Mouse (Mus musculus): ENCODE measurements around the gene Imp4. TPM values are rescaled to one million over a fixed set of nuclear protein-coding genes. Genes with fewer than 3 reads are reported as not detected.

Gene Imp4
- polyA plus RNA-seq, 2 experiments, result 44.1 to 79.9 TPM

DNA sequence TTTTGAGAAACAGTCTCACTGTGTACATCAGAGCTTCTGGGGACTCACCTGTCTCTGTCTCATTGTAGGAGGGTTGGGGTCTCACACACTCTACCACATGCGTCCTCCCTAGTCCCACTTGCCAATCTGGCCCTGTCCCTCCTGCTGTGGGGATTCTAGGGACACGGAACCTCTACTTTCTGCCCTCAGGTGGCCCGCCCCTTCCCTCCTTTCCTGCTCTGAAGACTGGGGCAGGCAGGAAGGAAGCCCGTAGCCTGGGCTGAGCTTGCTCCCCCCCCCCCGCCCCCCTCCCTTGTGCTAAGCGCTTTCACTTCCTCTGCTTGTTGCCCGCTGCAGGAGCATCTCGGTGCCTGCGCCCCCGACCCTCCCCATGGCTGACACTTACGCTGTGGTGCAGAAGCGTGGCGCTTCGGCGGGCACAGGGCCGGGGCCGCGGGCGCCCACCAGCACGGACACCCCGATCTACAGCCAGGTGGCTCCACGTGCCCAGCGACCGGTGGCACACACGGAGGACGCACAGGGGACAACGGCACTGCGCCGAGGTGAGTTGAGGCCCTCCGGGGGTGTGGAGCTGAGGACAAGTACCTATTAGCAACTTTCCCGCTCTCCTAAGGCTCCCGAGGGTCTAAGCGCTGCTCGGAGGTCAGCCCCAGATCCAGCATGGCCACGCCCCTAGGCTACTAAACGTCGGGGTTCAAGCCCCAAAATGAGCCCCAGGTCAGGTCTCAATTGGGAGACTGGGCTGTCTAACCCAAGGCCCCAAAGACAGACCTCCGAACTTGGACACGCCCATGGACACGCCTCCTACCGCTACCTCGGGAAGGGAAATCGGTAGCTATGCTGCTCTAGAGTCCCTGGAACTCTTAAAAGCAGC, 33.0 kb downstream of the Imp4 start:
- Histone ChIP-seq H3K9me3 (ENCODE audit: control insufficient read depth, low read length) (no peaks in the 10 kb centered on the region), H3K4me2 (replicated peaks; ENCODE audit: low read depth, low read length, severe bottlenecking) (peak overlapping the region; percentile 94), H3K27ac (replicated peaks; ENCODE audit: low read depth, low read length) (no peak overlapping the region), H3K36me3 (ENCODE audit: control insufficient read depth, insufficient read depth, low read length) (no peaks in the 10 kb centered on the region), H3K4me1 (ENCODE audit: control insufficient read depth, insufficient read depth, low read length) (peaks cover 5% of the 10 kb centered on the region; the same call in 1 of the 2 replicates), H3K9ac (ENCODE audit: low read depth, low read length, severe bottlenecking) (peak overlapping the region; percentile 57), H3K27me3 (ENCODE audit: control insufficient read depth, insufficient read depth, low read length) (no peaks in the 10 kb centered on the region; the same call in 1 of the 2 replicates), H3K4me3 (replicated peaks; ENCODE audit: low read length) (peak overlapping the region; percentile 55)
- peak; percentile 71 for ATAC-seq (ENCODE audit: low FRiP score, low read depth)
- TF ChIP-seq POLR2A (IDR thresholded peaks at IDR 0.05; ENCODE audit: borderline replicate concordance, extremely low read depth, insufficient read depth, insufficient read length), result no peak
- peak; percentile 38 for DNase-seq (ENCODE audit: low spot score)
- WGBS, result 2% methylated on average over 40 of the region's 43 CpGs

DNA sequence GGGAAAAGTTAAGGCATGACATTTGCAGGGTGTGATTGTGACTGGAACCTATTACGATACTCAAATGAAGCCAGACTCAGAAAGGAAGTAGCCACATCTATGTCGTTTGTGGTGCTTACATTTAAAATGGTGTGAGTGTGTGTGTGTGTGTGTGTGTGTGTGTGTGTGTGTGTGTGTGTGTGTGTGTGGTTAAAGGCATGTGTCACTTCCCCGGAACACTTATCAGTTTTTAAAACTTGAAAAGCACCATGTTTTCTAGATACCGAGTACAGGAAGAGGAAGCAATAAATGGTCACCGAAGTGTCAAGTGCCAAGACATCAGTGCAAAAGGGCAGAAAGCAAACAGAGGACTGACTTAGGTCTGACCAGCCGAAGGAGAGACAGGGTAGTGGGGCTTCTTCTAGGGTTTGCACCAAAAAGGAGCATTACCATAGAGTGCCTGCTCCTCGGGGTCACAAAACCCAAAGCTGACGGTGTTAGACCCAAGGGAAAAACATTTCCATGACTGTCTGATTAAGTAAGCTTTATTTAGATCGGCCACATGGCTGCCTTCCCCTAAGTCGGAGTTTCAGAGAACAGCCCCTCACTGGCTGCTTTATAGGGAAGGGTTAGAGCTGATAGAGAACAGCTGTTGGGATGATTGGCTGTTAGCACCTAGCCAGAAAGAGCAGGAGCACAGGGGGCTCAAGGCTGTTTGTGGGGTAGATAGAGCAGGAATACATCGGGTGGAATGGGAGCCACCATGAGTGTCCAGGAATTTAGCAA, 39.4 kb downstream of the Imp4 start:
- WGBS, result 20% methylated on average over 11 of the region's 11 CpGs
- H3K4me2 ChIP-seq (replicated peaks; ENCODE audit: low read depth, low read length, severe bottlenecking), result no peak overlapping the region
- peak; percentile 38 for DNase-seq (ENCODE audit: low spot score)

DNA sequence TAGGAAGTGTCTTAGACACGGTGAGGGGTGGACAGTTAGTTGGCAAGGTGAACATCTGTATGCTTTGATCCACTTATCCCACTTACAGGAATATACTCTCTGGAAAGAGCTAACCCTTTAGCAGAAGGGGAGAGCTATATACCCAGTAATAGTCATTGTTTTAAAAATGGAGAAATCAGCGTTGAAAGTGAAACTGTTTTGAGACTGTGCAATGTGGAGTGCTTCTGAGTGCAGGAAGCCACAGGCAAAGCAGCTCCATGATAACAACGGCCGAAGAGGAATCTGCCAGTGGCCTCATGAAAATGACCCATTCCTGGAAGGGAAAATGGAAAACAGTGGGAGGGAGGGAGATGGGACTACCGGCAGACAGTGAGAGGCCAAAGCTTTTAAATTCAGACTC, 41.1 kb downstream of the Imp4 start:
- no peaks in the 10 kb centered on the region for H3K27me3 ChIP-seq (ENCODE audit: control insufficient read depth, insufficient read depth, low read length)
- H3K9ac ChIP-seq (ENCODE audit: low read depth, low read length, severe bottlenecking), result no peak overlapping the region
- ATAC-seq (ENCODE audit: low FRiP score, low read depth) (no peak), DNase-seq (ENCODE audit: low spot score) (no peak)
- no peaks in the 10 kb centered on the region for H3K36me3 ChIP-seq (ENCODE audit: control insufficient read depth, insufficient read depth, low read length)
- no peak overlapping the region for H3K27ac ChIP-seq (replicated peaks; ENCODE audit: low read depth, low read length)
- H3K4me2 ChIP-seq (replicated peaks; ENCODE audit: low read depth, low read length, severe bottlenecking), result no peak overlapping the region
- TF ChIP-seq POLR2A (IDR thresholded peaks at IDR 0.05; ENCODE audit: borderline replicate concordance, extremely low read depth, insufficient read depth, insufficient read length), result no peak
- H3K4me3 ChIP-seq (replicated peaks; ENCODE audit: low read length), result no peak overlapping the region
- peaks cover 2% of the 10 kb centered on the region; the same call in 1 of the 2 replicates for H3K4me1 ChIP-seq (ENCODE audit: control insufficient read depth, insufficient read depth, low read length)
- 77% methylated on average over 5 of the region's 5 CpGs for WGBS
- no peaks in the 10 kb centered on the region for H3K9me3 ChIP-seq (ENCODE audit: control insufficient read depth, low read length)

More for the DNA sequence above, 39.4 kb downstream of the Imp4 start:
- ATAC-seq (ENCODE audit: low FRiP score, low read depth), result peak; percentile 57; the same call in 1 of the 2 replicates
- no peaks in the 10 kb centered on the region for H3K27me3 ChIP-seq (ENCODE audit: control insufficient read depth, insufficient read depth, low read length)
- no peak overlapping the region for H3K27ac ChIP-seq (replicated peaks; ENCODE audit: low read depth, low read length)
- H3K9me3 ChIP-seq (ENCODE audit: control insufficient read depth, low read length), result no peaks in the 10 kb centered on the region
- no peak overlapping the region for H3K9ac ChIP-seq (ENCODE audit: low read depth, low read length, severe bottlenecking)
- no peaks in the 10 kb centered on the region for H3K36me3 ChIP-seq (ENCODE audit: control insufficient read depth, insufficient read depth, low read length)
- no peak overlapping the region for H3K4me3 ChIP-seq (replicated peaks; ENCODE audit: low read length)
- TF ChIP-seq POLR2A (IDR thresholded peaks at IDR 0.05; ENCODE audit: borderline replicate concordance, extremely low read depth, insufficient read depth, insufficient read length), result no peak
- H3K4me1 ChIP-seq (ENCODE audit: control insufficient read depth, insufficient read depth, low read length), result 0 out of 2 replicates have a peak, but pooled peaks cover 2% of the 10 kb centered on the region

DNA sequence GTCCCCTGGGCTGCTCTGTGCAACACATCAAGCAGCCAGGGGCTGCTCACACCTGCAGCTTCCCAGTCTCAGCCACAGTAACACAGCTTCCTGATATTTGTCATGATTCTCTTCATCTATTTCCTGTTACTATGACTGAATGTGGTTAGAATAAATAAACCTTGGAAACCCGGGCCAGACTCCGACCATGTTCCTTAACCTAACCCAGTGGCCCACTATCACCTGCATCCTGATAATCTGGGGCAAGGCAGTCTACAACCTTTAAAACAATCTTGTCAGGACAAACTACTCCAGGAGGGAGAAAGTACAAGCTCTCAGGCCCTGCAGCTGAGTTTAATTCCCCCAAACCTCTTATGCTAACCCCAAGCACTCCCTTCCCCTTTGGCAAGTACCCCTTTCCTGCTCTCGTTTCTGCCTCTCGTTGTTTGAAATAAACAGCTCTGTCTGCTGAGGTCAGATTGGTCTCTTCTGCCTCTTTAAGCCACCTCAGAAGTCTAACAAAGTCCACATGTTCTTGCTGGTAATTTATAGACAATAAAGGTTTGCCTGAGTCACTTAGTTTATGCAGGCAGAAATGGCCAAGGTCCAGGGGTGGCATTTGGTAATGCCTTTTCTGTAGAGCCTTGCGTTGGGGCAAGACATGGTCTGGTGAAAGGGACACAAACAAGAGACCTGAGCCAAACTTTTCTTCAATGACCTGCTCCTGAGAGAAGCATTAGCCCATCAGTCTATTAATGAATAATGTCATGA, 42.4 kb downstream of the Imp4 start:
- 36% methylated on average over 5 of the region's 5 CpGs for WGBS
- Histone ChIP-seq H3K9me3 (ENCODE audit: control insufficient read depth, low read length) (no peaks in the 10 kb centered on the region), H3K27me3 (ENCODE audit: control insufficient read depth, insufficient read depth, low read length) (no peaks in the 10 kb centered on the region), H3K4me3 (replicated peaks; ENCODE audit: low read length) (no peak overlapping the region), H3K4me2 (replicated peaks; ENCODE audit: low read depth, low read length, severe bottlenecking) (no peak overlapping the region), H3K27ac (replicated peaks; ENCODE audit: low read depth, low read length) (no peak overlapping the region), H3K9ac (ENCODE audit: low read depth, low read length, severe bottlenecking) (no peak overlapping the region), H3K36me3 (ENCODE audit: control insufficient read depth, insufficient read depth, low read length) (no peaks in the 10 kb centered on the region), H3K4me1 (ENCODE audit: control insufficient read depth, insufficient read depth, low read length) (peaks cover 2% of the 10 kb centered on the region; the same call in 1 of the 2 replicates)
- ATAC-seq (ENCODE audit: low FRiP score, low read depth) (no peak), DNase-seq (ENCODE audit: low spot score) (no peak)
- no peak for TF ChIP-seq POLR2A (IDR thresholded peaks at IDR 0.05; ENCODE audit: borderline replicate concordance, extremely low read depth, insufficient read depth, insufficient read length)

DNA sequence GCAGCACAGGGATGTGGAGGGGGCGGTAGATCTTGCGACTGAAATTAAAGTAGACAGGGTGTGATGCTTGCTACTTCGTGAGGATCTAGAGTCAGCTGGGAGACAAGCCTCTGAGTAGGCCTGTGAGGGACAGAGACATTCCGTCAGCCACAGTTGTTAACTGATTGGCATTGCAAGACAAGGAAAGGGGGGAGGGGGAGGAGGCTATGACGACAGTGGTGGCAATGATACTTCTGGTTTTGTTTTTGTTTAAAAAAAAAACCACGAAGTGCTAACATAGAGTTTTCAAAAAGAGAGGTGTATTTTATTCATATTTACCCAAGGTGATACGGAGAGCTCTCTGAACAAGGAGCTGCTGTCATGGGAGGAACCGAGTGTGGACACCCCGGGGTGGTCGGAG, 44.8 kb downstream of the Imp4 start:
- Histone ChIP-seq H3K9me3 (ENCODE audit: control insufficient read depth, low read length) (no peaks in the 10 kb centered on the region), H3K4me1 (ENCODE audit: control insufficient read depth, insufficient read depth, low read length) (peaks cover 1% of the 10 kb centered on the region; the same call in 1 of the 2 replicates), H3K4me3 (replicated peaks; ENCODE audit: low read length) (no peak overlapping the region), H3K9ac (ENCODE audit: low read depth, low read length, severe bottlenecking) (no peak overlapping the region), H3K27ac (replicated peaks; ENCODE audit: low read depth, low read length) (no peak overlapping the region), H3K36me3 (ENCODE audit: control insufficient read depth, insufficient read depth, low read length) (no peaks in the 10 kb centered on the region), H3K27me3 (ENCODE audit: control insufficient read depth, insufficient read depth, low read length) (no peaks in the 10 kb centered on the region), H3K4me2 (replicated peaks; ENCODE audit: low read depth, low read length, severe bottlenecking) (no peak overlapping the region)
- WGBS, result 77% methylated on average over 10 of the region's 10 CpGs
- DNase-seq (ENCODE audit: low spot score), result no peak
- ATAC-seq (ENCODE audit: low FRiP score, low read depth), result no peak
- no peak for TF ChIP-seq POLR2A (IDR thresholded peaks at IDR 0.05; ENCODE audit: borderline replicate concordance, extremely low read depth, insufficient read depth, insufficient read length)

All from limb, embryonic 14.5 days (tissue).